Mouse (Mus musculus): ENCODE results near the gene Ppargc1a.

DNA sequence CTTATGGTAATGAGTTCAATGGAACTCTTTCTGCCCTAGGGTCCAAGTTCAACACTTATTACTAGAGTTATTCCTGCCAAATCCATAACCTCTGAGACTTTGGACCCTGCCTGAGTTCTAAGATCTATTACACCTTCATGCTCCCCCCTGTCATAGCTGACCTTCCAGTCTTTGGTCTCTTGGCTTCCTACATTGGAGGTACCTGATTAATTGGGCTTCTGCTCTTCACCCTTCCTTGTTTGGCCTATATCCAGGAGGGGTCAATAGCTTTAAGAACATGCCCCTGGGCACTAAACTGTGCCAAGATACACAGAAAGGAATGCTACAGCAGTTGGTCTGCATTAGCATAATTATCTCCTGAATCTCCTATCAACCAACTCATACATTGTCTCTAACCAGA, 141.1 kb downstream of the Ppargc1a start:
- TF ChIP-seq CTCF (IDR thresholded peaks at IDR 0.05; ENCODE audit: low read depth, low read length), result no peak
- TF ChIP-seq POLR2A (IDR thresholded peaks at IDR 0.05; ENCODE audit: borderline replicate concordance, low read depth, low read length), result no peak

All from bone marrow macrophage, adult 2 months (primary cell).